Mouse (Mus musculus) MN1 (cell line): ENCODE data around the gene Unc93b1.

Experiments used
- DNase-seq: peaks from one replicate; pipeline ENCODE4 v3.0.0-alpha.2; 2016; ENCODE audit warnings: low spot score

Gene Unc93b1

DNA sequence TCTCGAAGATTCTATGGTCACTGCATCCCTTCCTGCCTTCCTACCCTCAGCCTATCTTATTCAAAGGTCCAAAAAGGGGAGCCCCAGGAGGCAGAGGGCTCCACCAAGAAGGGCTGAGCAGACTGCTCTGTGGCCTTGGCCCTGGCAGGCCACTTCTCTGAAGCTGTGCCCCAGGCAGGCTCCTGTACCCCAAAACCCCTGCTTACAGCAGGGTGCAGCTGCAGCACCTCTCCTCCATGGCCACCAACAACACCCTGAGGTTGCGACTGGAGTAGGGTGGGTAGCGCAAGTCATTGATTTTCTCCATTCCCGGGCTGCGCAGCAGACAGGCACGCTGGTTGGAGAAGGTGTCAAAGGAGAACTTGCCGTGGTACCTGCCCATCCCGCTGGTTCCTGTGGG lies 21.3 kb upstream of the Unc93b1 start:
- DNase-seq: no peak

DNA sequence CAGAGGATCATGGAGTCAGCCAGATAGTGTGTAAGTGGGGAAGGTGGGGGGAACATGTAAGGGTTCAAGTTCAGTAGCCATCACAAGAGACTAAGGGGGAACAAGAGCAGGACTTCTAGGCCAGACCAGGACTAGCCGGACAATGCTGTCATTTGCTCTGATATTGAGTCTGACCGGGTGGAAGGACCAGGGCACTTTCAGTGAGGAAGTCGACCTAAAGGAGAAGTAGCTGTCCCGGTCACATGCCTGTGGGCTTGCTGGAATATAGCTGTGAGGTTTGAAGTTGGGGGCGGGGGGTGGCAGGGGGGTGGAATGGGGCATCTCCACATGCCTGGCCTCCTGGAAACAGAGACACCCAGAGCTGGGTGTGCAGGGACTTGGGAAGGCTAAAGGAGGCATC lies 20.5 kb upstream of the Unc93b1 start:
- DNase-seq: no peak

DNA sequence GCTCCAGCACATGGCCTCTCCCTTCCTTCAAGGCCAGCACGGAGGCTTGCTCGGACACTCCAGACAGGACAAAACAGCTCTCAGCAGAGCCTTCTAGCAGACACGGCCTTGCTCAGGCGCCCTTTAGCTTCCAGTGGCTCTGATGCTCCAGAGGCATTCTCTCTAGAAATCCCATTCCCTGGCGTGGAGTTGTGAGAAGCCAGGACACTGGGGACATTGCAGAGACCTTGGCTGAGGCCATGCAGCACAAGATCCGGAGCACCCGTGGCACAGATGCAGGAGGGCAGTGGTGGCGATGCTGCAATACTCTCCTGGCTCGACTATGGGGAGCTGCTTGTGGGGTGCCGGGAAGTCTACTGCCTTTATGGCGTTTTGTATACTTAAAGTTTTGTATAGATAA lies 18.3 kb upstream of the Unc93b1 start:
- DNase-seq: no peak

GRCm38 (mm10) chr19:3919928-3920327 lies 15.1 kb upstream of the Unc93b1 start:
- DNase-seq: no peak

GRCm38 (mm10) chr19:3922661-3923371 lies 12.2 kb upstream of the Unc93b1 start:
- DNase-seq: no peak

- no peak for DNase-seq
Observed at GRCm38 (mm10) chr19:3923586-3923985, 11.4 kb upstream of the Unc93b1 start.

GRCm38 (mm10) chr19:3924190-3924589 lies 10.8 kb upstream of the Unc93b1 start:
- DNase-seq: no peak

- no peak for DNase-seq
Observed at GRCm38 (mm10) chr19:3924868-3925267, 10.1 kb upstream of the Unc93b1 start.

DNA sequence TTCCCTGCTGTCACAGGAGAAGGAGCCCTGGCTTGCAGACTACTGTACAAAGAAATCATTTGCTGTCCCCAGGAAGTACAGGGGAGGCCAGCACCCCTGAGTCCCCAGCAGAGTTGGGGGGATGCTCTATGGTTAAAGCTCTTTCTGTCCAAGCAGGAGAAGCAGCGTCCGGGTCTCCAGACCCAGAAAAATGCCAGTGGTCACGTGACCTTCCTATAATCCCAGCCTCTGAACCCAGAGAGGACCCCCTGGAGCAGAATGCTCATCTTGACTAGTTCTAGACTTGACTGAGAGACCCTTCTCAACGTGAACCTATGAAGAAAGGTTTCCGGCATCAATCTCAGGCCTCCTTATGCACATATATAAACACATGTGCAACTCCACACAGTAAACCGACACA lies 9.1 kb upstream of the Unc93b1 start:
- no peak for DNase-seq

- no peak for DNase-seq
Observed at GRCm38 (mm10) chr19:3926279-3926678, 8.7 kb upstream of the Unc93b1 start.

DNA sequence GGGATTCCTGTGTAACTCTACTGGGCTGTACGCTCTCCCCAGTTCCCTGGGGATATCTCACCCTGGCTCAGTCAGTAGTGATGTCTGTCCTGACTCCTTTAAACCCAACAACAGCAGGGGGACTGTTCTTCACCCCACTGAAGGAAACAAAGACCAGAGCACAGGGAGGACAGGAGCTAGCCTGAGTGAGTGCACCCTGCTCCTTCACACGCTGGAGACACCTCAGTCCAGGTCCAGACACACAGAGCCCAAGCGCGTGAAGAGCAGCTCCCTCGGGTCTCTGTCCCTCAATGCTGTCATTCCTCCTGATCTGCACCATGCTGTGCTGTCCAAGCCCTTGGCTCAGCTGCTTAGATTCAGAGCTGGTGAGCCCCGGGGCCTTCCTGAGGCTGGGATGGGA lies 8.3 kb upstream of the Unc93b1 start:
- no peak for DNase-seq

DNA sequence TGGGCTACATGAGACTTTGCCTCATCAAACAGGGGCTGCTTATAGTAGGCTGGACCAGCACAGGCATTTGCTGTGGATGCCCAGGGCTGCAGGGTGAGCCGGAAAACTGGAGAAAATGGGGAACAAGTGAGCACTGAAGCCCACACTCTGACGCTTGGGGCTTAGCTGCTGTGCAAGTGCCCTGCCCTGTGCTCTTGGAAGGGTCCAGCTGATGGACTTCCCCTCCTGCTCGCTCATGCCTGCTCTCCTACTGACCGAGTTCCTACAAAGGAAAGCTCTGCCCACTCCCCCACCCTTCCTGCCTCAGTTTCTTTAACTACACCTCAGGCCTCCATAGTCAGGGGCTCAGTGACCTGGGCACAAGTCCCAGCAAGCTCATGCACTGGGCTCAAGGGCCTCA lies 7.0 kb upstream of the Unc93b1 start:
- DNase-seq: no peak

DNA sequence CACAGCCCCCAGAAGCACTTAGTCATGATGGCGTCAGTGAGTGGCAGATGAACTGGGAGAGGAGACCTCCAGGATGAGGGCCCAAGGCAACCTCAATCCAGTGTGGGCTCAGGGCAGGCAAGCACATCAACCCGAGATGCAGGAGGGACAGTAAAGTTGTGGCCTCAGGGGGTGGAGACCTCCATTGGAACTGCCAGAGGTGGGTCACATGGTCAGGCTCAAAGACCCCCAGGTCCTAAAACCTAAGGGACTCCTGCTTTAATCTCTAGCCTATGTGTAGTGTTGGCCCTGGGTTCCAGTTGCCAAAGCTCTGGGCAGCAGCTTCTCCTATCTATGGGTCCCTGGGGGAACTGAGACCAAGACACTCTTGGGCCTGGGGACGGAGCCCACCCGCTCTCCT lies 6.2 kb upstream of the Unc93b1 start:
- no peak for DNase-seq

DNA sequence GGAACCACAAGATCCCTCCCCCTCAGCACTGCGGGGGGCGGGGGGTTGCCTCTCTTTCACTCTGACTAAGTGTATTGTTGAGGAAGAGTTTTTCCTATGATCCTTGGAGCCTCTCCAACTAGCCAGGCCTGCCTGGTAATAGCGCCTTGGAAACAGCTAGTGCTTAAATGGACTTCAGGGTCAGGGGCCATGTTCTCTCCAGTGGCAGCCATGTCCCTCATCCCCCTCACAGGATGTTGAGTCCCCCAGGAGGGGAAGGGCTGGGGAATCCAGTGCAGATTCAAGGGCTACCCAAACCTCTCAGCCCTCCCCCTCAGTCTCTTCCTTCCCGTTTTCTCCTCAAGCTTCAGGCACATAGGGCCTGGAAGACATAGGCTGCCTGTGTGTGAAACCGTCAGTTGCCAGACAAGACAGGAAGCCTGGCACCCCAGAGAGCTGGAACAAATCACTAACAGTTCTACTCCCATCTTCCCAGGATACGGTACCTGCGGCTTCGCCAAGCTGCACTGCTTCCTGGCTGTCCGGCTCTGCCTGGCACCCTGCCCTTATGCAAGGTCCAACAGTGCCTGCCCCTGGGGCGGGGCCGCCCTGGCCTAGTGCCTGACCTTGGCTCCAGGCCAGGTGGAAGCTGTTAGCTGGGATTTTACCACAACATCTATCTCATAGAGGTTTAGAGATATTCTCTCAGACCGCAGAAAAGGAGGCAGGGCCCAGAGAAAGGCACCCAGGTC lies 5.6 kb upstream of the Unc93b1 start, which contains the start of gene Aldh3b1:
Gene Aldh3b1, minus strand, starts transcription at position 598 of the 731 bp plus-strand sequence.
- peak; percentile 76 for DNase-seq

GRCm38 (mm10) chr19:3930262-3931057 lies 4.5 kb upstream of the Unc93b1 start:
- peak; percentile 76 for DNase-seq

GRCm38 (mm10) chr19:3931716-3932115 lies 3.3 kb upstream of the Unc93b1 start:
- DNase-seq: no peak

DNA sequence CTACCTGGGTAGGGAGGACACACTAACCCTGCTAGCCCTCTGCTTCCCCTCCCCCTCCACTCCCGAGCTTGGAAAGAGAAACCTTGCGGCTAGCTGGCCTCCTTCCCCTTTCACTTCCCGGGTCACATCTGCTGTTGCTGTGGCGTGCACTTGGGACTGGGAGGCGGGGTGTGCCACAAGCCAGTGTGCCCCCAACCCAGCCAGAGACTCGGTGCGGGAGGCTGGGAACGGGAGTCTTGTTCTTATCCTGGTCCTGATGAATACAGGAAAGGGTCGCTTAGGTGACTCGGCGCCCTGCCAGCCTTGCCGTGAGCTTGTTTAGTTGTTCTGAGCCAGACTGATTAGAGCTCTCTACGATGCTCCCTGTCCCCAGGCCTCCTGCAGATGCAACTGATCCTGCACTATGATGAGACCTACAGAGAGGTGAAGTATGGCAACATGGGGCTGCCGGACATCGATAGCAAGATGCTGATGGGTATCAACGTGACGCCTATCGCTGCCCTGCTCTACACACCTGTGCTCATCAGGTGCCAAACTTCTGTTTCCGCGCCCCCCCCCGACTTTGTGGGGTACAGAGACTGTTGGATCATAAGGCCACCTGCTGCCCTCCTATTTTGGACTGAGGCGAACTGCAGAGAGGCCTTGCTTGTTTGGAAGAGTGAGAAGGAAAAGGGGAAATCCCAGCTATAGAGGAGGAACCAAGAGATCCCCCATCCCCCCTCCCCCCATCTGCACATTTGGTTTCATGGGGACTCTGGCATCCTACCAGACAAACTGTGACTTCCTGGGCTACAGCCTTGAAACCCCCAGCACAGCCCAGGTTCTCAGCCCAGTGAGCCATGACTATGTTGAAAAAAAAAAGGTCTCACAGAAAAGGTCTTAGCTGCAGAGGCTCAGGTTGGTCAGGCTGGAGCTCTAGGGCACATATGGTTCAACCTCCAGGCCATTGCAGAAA lies 1.2 kb downstream of the Unc93b1 start:
- DNase-seq: peak; percentile 43

DNA sequence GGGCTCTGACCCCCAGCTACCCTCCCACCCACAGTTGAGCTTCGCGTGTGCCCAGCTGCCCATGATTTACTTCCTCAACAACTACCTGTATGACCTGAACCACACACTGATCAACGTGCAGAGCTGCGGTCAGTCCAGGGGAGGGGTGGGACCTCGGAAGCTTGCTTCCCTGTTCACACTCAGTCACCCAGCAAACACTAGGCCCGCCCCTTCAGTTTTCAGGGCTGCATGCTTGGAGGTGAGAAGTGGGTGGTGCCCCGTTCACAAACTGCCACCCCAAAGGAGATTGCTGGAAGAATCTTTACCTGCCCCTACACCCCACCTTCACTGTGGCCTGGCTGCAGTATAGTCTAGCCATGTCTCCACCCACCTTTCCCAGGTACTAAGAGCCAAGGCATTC lies 7.3 kb downstream of the Unc93b1 start:
- DNase-seq: no peak

DNA sequence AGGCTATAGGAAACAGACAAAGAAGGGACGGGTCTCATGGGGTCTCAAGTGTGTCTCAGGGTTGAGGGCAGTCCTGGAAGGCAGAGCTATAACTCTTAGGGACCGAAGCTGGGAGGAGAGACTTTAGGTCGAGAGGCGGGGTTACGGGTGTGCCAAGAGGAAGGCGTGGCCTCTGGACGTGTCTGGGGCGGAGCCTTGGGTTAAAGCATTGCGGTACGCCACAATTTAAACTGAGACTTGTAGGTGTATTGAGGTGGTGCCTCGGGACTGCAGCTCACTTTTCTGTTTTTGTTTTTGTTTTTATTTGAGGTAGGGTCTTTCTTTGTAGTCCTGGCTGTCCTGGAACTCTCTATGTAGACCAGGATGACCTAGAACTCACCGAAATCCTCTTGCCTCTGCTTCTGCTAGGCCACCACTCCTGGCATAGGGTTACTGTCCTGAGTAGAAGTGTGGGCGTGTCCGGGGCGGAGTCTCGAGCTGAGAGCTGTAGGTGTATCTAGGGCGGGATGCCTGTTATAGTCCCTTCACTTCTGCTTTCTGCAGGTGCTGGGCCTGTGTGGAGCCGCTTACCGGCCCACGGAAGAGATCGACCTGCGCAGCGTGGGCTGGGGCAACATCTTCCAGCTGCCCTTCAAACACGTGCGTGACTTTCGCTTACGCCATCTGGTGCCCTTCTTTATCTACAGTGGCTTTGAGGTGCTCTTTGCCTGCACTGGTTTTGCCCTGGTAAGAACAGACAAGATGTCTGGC lies 8.2 kb downstream of the Unc93b1 start:
- DNase-seq: no peak

DNA sequence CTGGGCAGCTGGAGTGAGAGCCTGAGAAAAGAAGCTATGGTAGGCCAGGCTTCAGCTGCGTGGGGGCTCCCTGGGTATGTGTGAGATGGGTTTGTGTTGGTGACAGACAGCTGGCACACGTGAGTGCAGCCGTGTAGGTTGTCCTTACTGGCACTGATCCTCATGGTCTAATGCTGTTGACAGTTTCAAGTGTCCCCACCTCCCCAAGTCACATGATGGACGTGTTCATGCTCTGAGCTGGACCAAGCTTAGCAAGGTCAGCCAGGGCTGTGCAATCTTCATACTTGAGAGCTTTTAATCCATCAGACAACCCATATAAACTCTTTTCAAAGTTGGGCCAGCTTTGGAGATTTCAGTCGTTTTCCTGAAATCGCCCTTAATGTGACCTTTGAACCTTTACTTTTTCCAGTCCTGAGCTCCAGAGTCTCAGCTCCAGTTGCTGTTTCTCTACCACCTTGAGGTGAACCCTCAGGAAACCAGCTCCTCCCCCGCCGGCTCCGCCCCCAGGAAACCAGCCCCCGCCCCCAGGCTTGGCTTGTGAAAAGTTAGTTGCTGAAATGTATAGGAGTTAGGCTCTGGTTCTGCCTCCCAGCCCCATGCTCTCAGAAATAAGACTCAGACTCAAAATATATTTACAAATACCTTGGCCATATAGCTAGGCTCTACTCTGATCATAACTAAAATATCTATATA lies 11.0 kb downstream of the Unc93b1 start:
- DNase-seq: no peak
